Mouse (Mus musculus) heart, embryonic 16.5 days (tissue): ENCODE data around the gene Dnajc10. TPM values are rescaled to one million over a fixed set of nuclear protein-coding genes. Genes with fewer than 3 reads are reported as not detected.

Source experiments
- ATAC-seq: fragments of 200-750 bp; cut with Nextera tagmentation; replicated peaks from 2 replicates; pipeline ENCODE4 v1.8.0; 2017; ENCODE audit warnings: moderate number of reproducible peaks; ENCODE audit not compliant: insufficient read depth, low FRiP score; ENCODE audit errors: extremely low read depth
- H3K27ac ChIP-seq: fragments of 300-500 bp; sonication (generic); 2 replicates; pipeline ENCODE4 v1.5.1; 2014; ENCODE audit warnings: mild to moderate bottlenecking, low read length, control low read depth, moderate library complexity
- H3K27me3 ChIP-seq: fragments of 300-500 bp; sonication (generic); 2 replicates; pipeline ENCODE4 v1.6.1; 2014; ENCODE audit warnings: low read length, mixed read lengths; ENCODE audit not compliant: control insufficient read depth, insufficient read depth
- H3K36me3 ChIP-seq: fragments of 300-500 bp; sonication (generic); 2 replicates; pipeline ENCODE4 v1.6.1; 2014; ENCODE audit not compliant: control insufficient read depth, insufficient read depth
- H3K4me1 ChIP-seq: fragments of 300-500 bp; sonication (generic); 2 replicates; pipeline ENCODE4 v1.6.1; 2014; ENCODE audit warnings: low read length, mixed read lengths; ENCODE audit not compliant: control insufficient read depth, insufficient read depth
- H3K4me2 ChIP-seq: fragments of 300-500 bp; sonication (generic); 2 replicates; pipeline ENCODE4 v1.6.1; 2014; ENCODE audit warnings: low read depth, mild to moderate bottlenecking, control low read depth, low read length
- H3K4me3 ChIP-seq: fragments of 300-500 bp; sonication (generic); 2 replicates; pipeline ENCODE4 v1.5.1; 2014; ENCODE audit warnings: mild to moderate bottlenecking, control low read depth, low read length
- H3K9ac ChIP-seq: fragments of 300-500 bp; sonication (generic); 2 replicates; pipeline ENCODE4 v1.6.1; 2014; ENCODE audit warnings: low read length, control low read depth
- H3K9me3 ChIP-seq: fragments of 300-500 bp; sonication (generic); replicated peaks from 2 replicates; pipeline ENCODE4 v1.6.1; 2016; ENCODE audit warnings: low read length; ENCODE audit not compliant: control insufficient read depth
- WGBS: fragments of 180-500 bp; shearing (Covaris S2); extraction: QIAGEN DNeasy Blood & Tissue Kit; methylation state at CpG from one replicate; pipeline ENCODE4 v1.1.7; 2014; 5-methylcytosine and 5-hydroxymethylcytosine counted together
- polyA plus RNA-seq: library from polyadenylated mRNA; unstranded; fragments of >200 nt; fragmentation: Nextera tagmentation; extraction: Ambion mirVana; gene quantifications from 2 replicates; pipeline ENCODE4 v1.2.1, GENCODE M21; 2015

The Dnajc10 gene
- polyA plus RNA-seq, 1 experiment from 2014 or later, result 48.5 TPM

GRCm38 (mm10) chr2:80314854-80315241 lies 418 bp upstream of the Dnajc10 start:
- Histone ChIP-seq H3K9ac (peak overlapping the region; percentile 93), H3K27me3 (no peaks in the 10 kb centered on the region; the same call in 1 of the 2 replicates), H3K4me3 (peak overlapping the region; percentile 89), H3K4me1 (peaks cover 8% of the 10 kb centered on the region), H3K9me3 (no peaks in the 10 kb centered on the region), H3K4me2 (peak overlapping the region; percentile 84), H3K36me3 (peaks cover 2% of the 10 kb centered on the region), H3K27ac (peak overlapping the region; percentile 87)
- 34% methylated on average over 7 of the region's 7 CpGs for WGBS
- ATAC-seq, result no peak

GRCm38 (mm10) chr2:80322878-80323277 lies 7.6 kb downstream of the Dnajc10 start:
- H3K9ac ChIP-seq, result no peak overlapping the region
- no peaks in the 10 kb centered on the region for H3K9me3 ChIP-seq
- ATAC-seq, result no peak
- H3K4me3 ChIP-seq, result no peak overlapping the region
- 96% methylated on average over 4 of the region's 4 CpGs for WGBS
- H3K27ac ChIP-seq, result no peak overlapping the region
- H3K36me3 ChIP-seq, result peaks cover 31% of the 10 kb centered on the region
- no peaks in the 10 kb centered on the region for H3K4me1 ChIP-seq
- H3K4me2 ChIP-seq, result no peak overlapping the region
- no peaks in the 10 kb centered on the region for H3K27me3 ChIP-seq

- Histone ChIP-seq H3K36me3 (peaks cover 36% of the 10 kb centered on the region), H3K27ac (no peak overlapping the region), H3K27me3 (no peaks in the 10 kb centered on the region), H3K9ac (no peak overlapping the region), H3K9me3 (no peaks in the 10 kb centered on the region), H3K4me3 (no peak overlapping the region), H3K4me1 (no peaks in the 10 kb centered on the region), H3K4me2 (no peak overlapping the region)
- WGBS, result 91% methylated on average over 2 of the region's 2 CpGs
- ATAC-seq, result no peak
Observed at GRCm38 (mm10) chr2:80325779-80326178, 10.5 kb downstream of the Dnajc10 start.

GRCm38 (mm10) chr2:80327272-80327671 lies 12.0 kb downstream of the Dnajc10 start:
- ATAC-seq, result no peak
- Histone ChIP-seq H3K4me2 (no peak overlapping the region), H3K4me3 (no peak overlapping the region), H3K9me3 (no peaks in the 10 kb centered on the region), H3K9ac (no peak overlapping the region), H3K27ac (no peak overlapping the region), H3K27me3 (no peaks in the 10 kb centered on the region), H3K36me3 (peaks cover 32% of the 10 kb centered on the region), H3K4me1 (no peaks in the 10 kb centered on the region)
- 90% methylated on average over 6 of the region's 6 CpGs for WGBS

GRCm38 (mm10) chr2:80328961-80329653 lies 13.8 kb downstream of the Dnajc10 start:
- no peak overlapping the region for H3K27ac ChIP-seq
- H3K4me2 ChIP-seq, result no peak overlapping the region
- no peak overlapping the region for H3K4me3 ChIP-seq
- ATAC-seq, result no peak
- peaks cover 38% of the 10 kb centered on the region for H3K36me3 ChIP-seq
- H3K27me3 ChIP-seq, result no peaks in the 10 kb centered on the region
- 90% methylated on average over 7 of the region's 7 CpGs for WGBS
- no peaks in the 10 kb centered on the region for H3K9me3 ChIP-seq
- no peaks in the 10 kb centered on the region for H3K4me1 ChIP-seq
- no peak overlapping the region for H3K9ac ChIP-seq

- Histone ChIP-seq H3K4me1 (no peaks in the 10 kb centered on the region), H3K9me3 (no peaks in the 10 kb centered on the region), H3K27ac (no peak overlapping the region), H3K9ac (no peak overlapping the region), H3K4me3 (no peak overlapping the region), H3K36me3 (peaks cover 55% of the 10 kb centered on the region), H3K27me3 (no peaks in the 10 kb centered on the region), H3K4me2 (no peak overlapping the region)
- WGBS, result 93% methylated on average over 9 of the region's 9 CpGs
- ATAC-seq, result no peak
Observed at GRCm38 (mm10) chr2:80340537-80340936, 25.3 kb downstream of the Dnajc10 start.

GRCm38 (mm10) chr2:80354531-80354930 lies 39.3 kb downstream of the Dnajc10 start:
- ATAC-seq, result no peak
- H3K9me3 ChIP-seq, result no peaks in the 10 kb centered on the region
- peaks cover 17% of the 10 kb centered on the region for H3K36me3 ChIP-seq
- no peaks in the 10 kb centered on the region for H3K27me3 ChIP-seq
- H3K9ac ChIP-seq, result no peak overlapping the region
- no peak overlapping the region for H3K4me2 ChIP-seq
- 80% methylated on average over 4 of the region's 4 CpGs for WGBS
- H3K4me1 ChIP-seq, result peaks cover 7% of the 10 kb centered on the region; the same call in 1 of the 2 replicates
- H3K27ac ChIP-seq, result peak overlapping the region; percentile 1; the same call in 1 of the 2 replicates
- H3K4me3 ChIP-seq, result no peak overlapping the region

GRCm38 (mm10) chr2:80356656-80357231 lies 41.5 kb downstream of the Dnajc10 start:
- WGBS, result 52% methylated on average over 8 of the region's 8 CpGs
- Histone ChIP-seq H3K9me3 (no peaks in the 10 kb centered on the region), H3K27ac (no peak overlapping the region), H3K27me3 (no peaks in the 10 kb centered on the region), H3K4me2 (no peak overlapping the region), H3K4me1 (peaks cover 7% of the 10 kb centered on the region; the same call in 1 of the 2 replicates), H3K4me3 (no peak overlapping the region), H3K36me3 (peaks cover 12% of the 10 kb centered on the region), H3K9ac (no peak overlapping the region)
- no peak for ATAC-seq

- H3K27ac ChIP-seq, result no peak overlapping the region
- H3K9me3 ChIP-seq, result no peaks in the 10 kb centered on the region
- 81% methylated on average over 8 of the region's 8 CpGs for WGBS
- no peaks in the 10 kb centered on the region for H3K4me1 ChIP-seq
- H3K4me2 ChIP-seq, result no peak overlapping the region
- ATAC-seq, result no peak
- no peaks in the 10 kb centered on the region for H3K36me3 ChIP-seq
- no peak overlapping the region for H3K4me3 ChIP-seq
- H3K9ac ChIP-seq, result no peak overlapping the region
- H3K27me3 ChIP-seq, result no peaks in the 10 kb centered on the region
Observed at GRCm38 (mm10) chr2:80371458-80371857, 56.2 kb downstream of the Dnajc10 start.
